Mouse (Mus musculus): Measurements from ENCODE around the gene Plscr4. TPM values are rescaled to one million over a fixed set of nuclear protein-coding genes. Genes with fewer than 3 reads are reported as not detected.

The Plscr4 gene
- polyA plus RNA-seq, 1 experiment from 2014 or later = 3.1 TPM

- H3K27me3 ChIP-seq (ENCODE audit: control insufficient read depth, insufficient read depth, low read length) = no peaks in the 10 kb centered on the region
- WGBS = 95% methylated on average over 2 of the region's 2 CpGs
- peak overlapping the region; percentile 98 for H3K4me2 ChIP-seq (replicated peaks)
- ATAC-seq (ENCODE audit: low FRiP score) (no peak), DNase-seq (ENCODE audit: low spot score) (no peak)
- no peak overlapping the region for H3K9ac ChIP-seq
- no peaks in the 10 kb centered on the region for H3K36me3 ChIP-seq (replicated peaks; ENCODE audit: control insufficient read depth, insufficient read depth)
- 0 out of 2 replicates have a peak, but pooled peaks cover 5% of the 10 kb centered on the region for H3K9me3 ChIP-seq (ENCODE audit: control insufficient read depth, low read length)
- no peak overlapping the region for H3K27ac ChIP-seq
- no peak overlapping the region for H3K4me3 ChIP-seq (replicated peaks; ENCODE audit: low read length)
- H3K4me1 ChIP-seq (replicated peaks; ENCODE audit: control insufficient read depth, insufficient read depth, low read length) = peaks cover 3% of the 10 kb centered on the region; the same call in 1 of the 2 replicates
These were observed 1.2 kb downstream of the Plscr4 start for GRCm38 (mm10) chr9:92458418-92458817.

GRCm38 (mm10) chr9:92467724-92468123 lies 10.6 kb downstream of the Plscr4 start:
- WGBS = 74% methylated on average over 4 of the region's 4 CpGs
- no peaks in the 10 kb centered on the region for H3K9me3 ChIP-seq (ENCODE audit: control insufficient read depth, low read length)

GRCm38 (mm10) chr9:92472256-92472855 lies 15.2 kb downstream of the Plscr4 start:
- 71% methylated on average over 5 of the region's 5 CpGs for WGBS
- DNase-seq (ENCODE audit: low spot score) (no peak), ATAC-seq (ENCODE audit: low FRiP score) (no peak)
- H3K9ac ChIP-seq = no peak overlapping the region
- no peaks in the 10 kb centered on the region for H3K36me3 ChIP-seq (replicated peaks; ENCODE audit: control insufficient read depth, insufficient read depth)
- H3K4me3 ChIP-seq (replicated peaks; ENCODE audit: low read length) = no peak overlapping the region
- no peaks in the 10 kb centered on the region for H3K4me1 ChIP-seq (replicated peaks; ENCODE audit: control insufficient read depth, insufficient read depth, low read length)
- no peak overlapping the region for H3K27ac ChIP-seq
- no peaks in the 10 kb centered on the region for H3K9me3 ChIP-seq (ENCODE audit: control insufficient read depth, low read length)
- H3K4me2 ChIP-seq (replicated peaks) = no peak overlapping the region
- H3K27me3 ChIP-seq (ENCODE audit: control insufficient read depth, insufficient read depth, low read length) = no peaks in the 10 kb centered on the region

More at GRCm38 (mm10) chr9:92467724-92468123, 10.6 kb downstream of the Plscr4 start:
- no peak for DNase-seq (ENCODE audit: low spot score)
- Histone ChIP-seq H3K9ac (no peak overlapping the region), H3K27me3 (ENCODE audit: control insufficient read depth, insufficient read depth, low read length) (no peaks in the 10 kb centered on the region), H3K4me2 (replicated peaks) (no peak overlapping the region), H3K27ac (no peak overlapping the region), H3K4me1 (replicated peaks; ENCODE audit: control insufficient read depth, insufficient read depth, low read length) (no peaks in the 10 kb centered on the region), H3K4me3 (replicated peaks; ENCODE audit: low read length) (no peak overlapping the region), H3K36me3 (replicated peaks; ENCODE audit: control insufficient read depth, insufficient read depth) (no peaks in the 10 kb centered on the region)
- no peak for ATAC-seq (ENCODE audit: low FRiP score)

GRCm38 (mm10) chr9:92473178-92473577 lies 16.0 kb downstream of the Plscr4 start:
- no peaks in the 10 kb centered on the region for H3K9me3 ChIP-seq (ENCODE audit: control insufficient read depth, low read length)
- DNase-seq (ENCODE audit: low spot score) (no peak), ATAC-seq (ENCODE audit: low FRiP score) (no peak)
- 94% methylated on average over 2 of the region's 2 CpGs for WGBS
- H3K9ac ChIP-seq = no peak overlapping the region
- H3K27me3 ChIP-seq (ENCODE audit: control insufficient read depth, insufficient read depth, low read length) = no peaks in the 10 kb centered on the region
- H3K4me3 ChIP-seq (replicated peaks; ENCODE audit: low read length) = no peak overlapping the region
- no peak overlapping the region for H3K4me2 ChIP-seq (replicated peaks)
- no peak overlapping the region for H3K27ac ChIP-seq
- H3K36me3 ChIP-seq (replicated peaks; ENCODE audit: control insufficient read depth, insufficient read depth) = no peaks in the 10 kb centered on the region
- no peaks in the 10 kb centered on the region for H3K4me1 ChIP-seq (replicated peaks; ENCODE audit: control insufficient read depth, insufficient read depth, low read length)

GRCm38 (mm10) chr9:92474244-92474643 lies 17.1 kb downstream of the Plscr4 start:
- H3K9me3 ChIP-seq (ENCODE audit: control insufficient read depth, low read length) = no peaks in the 10 kb centered on the region
- H3K27ac ChIP-seq = no peak overlapping the region
- no peak overlapping the region for H3K9ac ChIP-seq
- no peaks in the 10 kb centered on the region for H3K36me3 ChIP-seq (replicated peaks; ENCODE audit: control insufficient read depth, insufficient read depth)
- 92% methylated on average over 1 of the region's 1 CpGs for WGBS
- H3K4me3 ChIP-seq (replicated peaks; ENCODE audit: low read length) = no peak overlapping the region
- no peaks in the 10 kb centered on the region for H3K27me3 ChIP-seq (ENCODE audit: control insufficient read depth, insufficient read depth, low read length)
- no peak overlapping the region for H3K4me2 ChIP-seq (replicated peaks)
- DNase-seq (ENCODE audit: low spot score) (no peak), ATAC-seq (ENCODE audit: low FRiP score) (no peak)
- H3K4me1 ChIP-seq (replicated peaks; ENCODE audit: control insufficient read depth, insufficient read depth, low read length) = no peaks in the 10 kb centered on the region

- H3K9ac ChIP-seq = no peak overlapping the region
- H3K27me3 ChIP-seq (ENCODE audit: control insufficient read depth, insufficient read depth, low read length) = no peaks in the 10 kb centered on the region
- no peak overlapping the region for H3K4me2 ChIP-seq (replicated peaks)
- DNase-seq (ENCODE audit: low spot score) = no peak
- H3K36me3 ChIP-seq (replicated peaks; ENCODE audit: control insufficient read depth, insufficient read depth) = no peaks in the 10 kb centered on the region
- H3K4me1 ChIP-seq (replicated peaks; ENCODE audit: control insufficient read depth, insufficient read depth, low read length) = no peaks in the 10 kb centered on the region
- H3K27ac ChIP-seq = no peak overlapping the region
- H3K4me3 ChIP-seq (replicated peaks; ENCODE audit: low read length) = no peak overlapping the region
- WGBS = 66% methylated on average over 2 of the region's 2 CpGs
- ATAC-seq (ENCODE audit: low FRiP score) = no peak
- H3K9me3 ChIP-seq (ENCODE audit: control insufficient read depth, low read length) = no peaks in the 10 kb centered on the region
These were observed 24.5 kb downstream of the Plscr4 start for GRCm38 (mm10) chr9:92481663-92482062.

GRCm38 (mm10) chr9:92482551-92482950 lies 25.4 kb downstream of the Plscr4 start:
- Histone ChIP-seq H3K9ac (no peak overlapping the region), H3K36me3 (replicated peaks; ENCODE audit: control insufficient read depth, insufficient read depth) (no peaks in the 10 kb centered on the region), H3K4me2 (replicated peaks) (no peak overlapping the region), H3K27ac (no peak overlapping the region), H3K27me3 (ENCODE audit: control insufficient read depth, insufficient read depth, low read length) (no peaks in the 10 kb centered on the region), H3K9me3 (ENCODE audit: control insufficient read depth, low read length) (no peaks in the 10 kb centered on the region), H3K4me3 (replicated peaks; ENCODE audit: low read length) (no peak overlapping the region), H3K4me1 (replicated peaks; ENCODE audit: control insufficient read depth, insufficient read depth, low read length) (no peaks in the 10 kb centered on the region)
- WGBS = 91% methylated on average over 4 of the region's 4 CpGs
- no peak for DNase-seq (ENCODE audit: low spot score)
- no peak for ATAC-seq (ENCODE audit: low FRiP score)

GRCm38 (mm10) chr9:92484710-92485267 lies 27.6 kb downstream of the Plscr4 start:
- no peaks in the 10 kb centered on the region for H3K9me3 ChIP-seq (ENCODE audit: control insufficient read depth, low read length)
- no peak overlapping the region for H3K9ac ChIP-seq
- no peaks in the 10 kb centered on the region for H3K27me3 ChIP-seq (ENCODE audit: control insufficient read depth, insufficient read depth, low read length)
- no peak for DNase-seq (ENCODE audit: low spot score)
- ATAC-seq (ENCODE audit: low FRiP score) = no peak
- no peaks in the 10 kb centered on the region for H3K36me3 ChIP-seq (replicated peaks; ENCODE audit: control insufficient read depth, insufficient read depth)
- no peak overlapping the region for H3K4me2 ChIP-seq (replicated peaks)
- no peak overlapping the region for H3K4me3 ChIP-seq (replicated peaks; ENCODE audit: low read length)
- 91% methylated on average over 7 of the region's 7 CpGs for WGBS
- no peak overlapping the region for H3K27ac ChIP-seq
- H3K4me1 ChIP-seq (replicated peaks; ENCODE audit: control insufficient read depth, insufficient read depth, low read length) = no peaks in the 10 kb centered on the region

GRCm38 (mm10) chr9:92489857-92490256 lies 32.7 kb downstream of the Plscr4 start:
- no peak for ATAC-seq (ENCODE audit: low FRiP score)
- no peaks in the 10 kb centered on the region for H3K36me3 ChIP-seq (replicated peaks; ENCODE audit: control insufficient read depth, insufficient read depth)

More at GRCm38 (mm10) chr9:92489857-92490256, 32.7 kb downstream of the Plscr4 start:
- 0 out of 2 replicates have a peak, but pooled peaks cover 3% of the 10 kb centered on the region for H3K4me1 ChIP-seq (replicated peaks; ENCODE audit: control insufficient read depth, insufficient read depth, low read length)
- H3K4me3 ChIP-seq (replicated peaks; ENCODE audit: low read length) = no peak overlapping the region
- no peaks in the 10 kb centered on the region for H3K9me3 ChIP-seq (ENCODE audit: control insufficient read depth, low read length)
- WGBS = 81% methylated on average over 7 of the region's 7 CpGs
- H3K9ac ChIP-seq = no peak overlapping the region
- no peak for DNase-seq (ENCODE audit: low spot score)
- no peak overlapping the region for H3K4me2 ChIP-seq (replicated peaks)
- no peaks in the 10 kb centered on the region for H3K27me3 ChIP-seq (ENCODE audit: control insufficient read depth, insufficient read depth, low read length)
- H3K27ac ChIP-seq = no peak overlapping the region
